Mouse (Mus musculus): ENCODE measurements at regions not wholly inside any gene's neighbourhood (a gene's known extent, or its start where the extent isn't known, plus 50 kb on each side); places are given as distances from the start of the nearest gene placed in this dataset.

GRCm38 (mm10) chr10:21685122-21685798 lies 92.3 kb downstream of the 1700020N01Rik start:
- Histone ChIP-seq H3K27me3 (ENCODE audit: control insufficient read depth, insufficient read depth, low read length) (no peaks in the 10 kb centered on the region), H3K36me3 (ENCODE audit: control insufficient read depth, insufficient read depth, low read length) (no peaks in the 10 kb centered on the region), H3K9ac (ENCODE audit: low read depth, low read length) (no peak overlapping the region), H3K9me3 (ENCODE audit: control insufficient read depth, low read length) (no peaks in the 10 kb centered on the region), H3K4me3 (ENCODE audit: low read length) (no peak overlapping the region), H3K27ac (ENCODE audit: low read depth, low read length) (no peak overlapping the region), H3K4me2 (replicated peaks; ENCODE audit: low read depth, low read length) (no peak overlapping the region), H3K4me1 (ENCODE audit: control insufficient read depth, insufficient read depth, low read length) (peaks cover 4% of the 10 kb centered on the region; the same call in 1 of the 2 replicates)
- WGBS: 25% methylated on average over 9 of the region's 9 CpGs
- peak; percentile 46; the same call in 1 of the 2 replicates for ATAC-seq (ENCODE audit: low FRiP score, low TSS enrichment)

GRCm38 (mm10) chr10:21686060-21686459 lies 93.1 kb downstream of the 1700020N01Rik start:
- peak; percentile 24; the same call in 1 of the 2 replicates for ATAC-seq (ENCODE audit: low FRiP score, low TSS enrichment)
- H3K9ac ChIP-seq (ENCODE audit: low read depth, low read length): no peak overlapping the region
- no peaks in the 10 kb centered on the region for H3K9me3 ChIP-seq (ENCODE audit: control insufficient read depth, low read length)
- H3K27me3 ChIP-seq (ENCODE audit: control insufficient read depth, insufficient read depth, low read length): no peaks in the 10 kb centered on the region
- H3K4me3 ChIP-seq (ENCODE audit: low read length): no peak overlapping the region
- H3K4me2 ChIP-seq (replicated peaks; ENCODE audit: low read depth, low read length): no peak overlapping the region
- H3K27ac ChIP-seq (ENCODE audit: low read depth, low read length): no peak overlapping the region
- peaks cover 4% of the 10 kb centered on the region; the same call in 1 of the 2 replicates for H3K4me1 ChIP-seq (ENCODE audit: control insufficient read depth, insufficient read depth, low read length)
- 20% methylated on average over 9 of the region's 9 CpGs for WGBS
- H3K36me3 ChIP-seq (ENCODE audit: control insufficient read depth, insufficient read depth, low read length): no peaks in the 10 kb centered on the region

DNA sequence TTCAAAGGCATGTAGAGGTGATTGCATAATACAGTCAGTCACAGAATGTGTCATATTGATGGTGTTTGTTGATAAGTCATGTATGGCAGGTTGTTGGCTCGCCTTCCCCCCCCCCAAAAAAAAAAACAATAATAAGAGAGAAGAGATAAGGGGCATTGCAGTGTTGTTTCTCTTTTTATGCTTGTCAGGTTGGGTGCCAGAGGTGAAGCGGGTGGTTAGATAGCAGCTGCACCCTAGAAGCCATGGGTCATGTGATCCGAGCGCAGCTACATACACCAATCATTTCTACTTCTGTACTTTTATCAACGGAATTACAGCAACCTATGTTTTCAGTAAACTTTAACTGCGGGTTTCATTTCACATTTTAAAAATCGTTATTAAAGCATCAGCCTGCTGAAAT lies 94.5 kb downstream of the 1700020N01Rik start:
- ATAC-seq (ENCODE audit: low FRiP score, low TSS enrichment): no peak
- Histone ChIP-seq H3K36me3 (ENCODE audit: control insufficient read depth, insufficient read depth, low read length) (no peaks in the 10 kb centered on the region), H3K9me3 (ENCODE audit: control insufficient read depth, low read length) (no peaks in the 10 kb centered on the region), H3K27ac (ENCODE audit: low read depth, low read length) (no peak overlapping the region), H3K4me3 (ENCODE audit: low read length) (no peak overlapping the region), H3K4me1 (ENCODE audit: control insufficient read depth, insufficient read depth, low read length) (peaks cover 4% of the 10 kb centered on the region; the same call in 1 of the 2 replicates), H3K4me2 (replicated peaks; ENCODE audit: low read depth, low read length) (no peak overlapping the region), H3K27me3 (ENCODE audit: control insufficient read depth, insufficient read depth, low read length) (no peaks in the 10 kb centered on the region), H3K9ac (ENCODE audit: low read depth, low read length) (no peak overlapping the region)
- 86% methylated on average over 7 of the region's 7 CpGs for WGBS

DNA sequence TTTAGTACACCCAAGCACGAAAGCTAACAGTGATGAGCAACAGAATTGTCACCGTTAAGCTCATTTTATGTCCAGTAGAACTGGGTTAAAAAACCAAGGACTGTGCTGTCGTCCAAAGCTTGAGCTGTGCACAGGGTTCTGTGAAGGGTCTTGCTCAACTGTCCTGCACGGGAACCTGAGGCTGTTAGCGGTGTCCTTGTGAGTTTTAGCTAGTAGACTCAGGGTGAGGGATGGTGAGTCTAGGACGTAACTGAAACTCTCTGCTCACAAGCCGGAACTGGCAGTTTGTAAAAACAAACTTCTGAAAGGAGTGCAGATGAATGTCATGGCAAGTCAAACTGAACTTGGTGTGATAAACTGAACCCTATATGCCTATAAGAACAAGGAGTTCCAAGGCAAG lies 95.6 kb downstream of the 1700020N01Rik start:
- H3K4me2 ChIP-seq (replicated peaks; ENCODE audit: low read depth, low read length): no peak overlapping the region
- 55% methylated on average over 7 of the region's 7 CpGs for WGBS
- no peaks in the 10 kb centered on the region for H3K27me3 ChIP-seq (ENCODE audit: control insufficient read depth, insufficient read depth, low read length)
- peaks cover 4% of the 10 kb centered on the region; the same call in 1 of the 2 replicates for H3K4me1 ChIP-seq (ENCODE audit: control insufficient read depth, insufficient read depth, low read length)
- H3K27ac ChIP-seq (ENCODE audit: low read depth, low read length): no peak overlapping the region
- H3K4me3 ChIP-seq (ENCODE audit: low read length): no peak overlapping the region
- no peak overlapping the region for H3K9ac ChIP-seq (ENCODE audit: low read depth, low read length)
- H3K36me3 ChIP-seq (ENCODE audit: control insufficient read depth, insufficient read depth, low read length): no peaks in the 10 kb centered on the region
- H3K9me3 ChIP-seq (ENCODE audit: control insufficient read depth, low read length): no peaks in the 10 kb centered on the region
- no peak for ATAC-seq (ENCODE audit: low FRiP score, low TSS enrichment)

DNA sequence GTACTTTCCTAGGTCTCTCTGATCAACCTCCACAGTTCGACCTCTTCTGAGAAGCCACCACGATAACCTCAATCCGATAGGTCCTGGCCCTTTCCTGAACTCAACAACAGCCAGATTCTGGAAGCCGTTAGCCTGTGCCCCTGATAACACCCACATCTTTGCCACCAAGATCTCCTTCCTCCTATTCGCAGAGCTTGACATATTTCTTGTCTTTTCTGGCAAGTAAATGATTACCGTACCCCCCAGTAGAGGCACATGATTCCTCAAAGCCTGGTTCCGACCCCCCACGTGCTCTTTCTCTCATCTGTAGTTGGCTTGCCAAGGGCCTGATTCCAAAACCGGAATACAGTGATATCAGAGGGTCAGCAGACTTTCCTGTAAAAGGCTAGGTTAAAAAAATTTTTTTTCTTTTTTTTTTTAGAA lies 96.9 kb downstream of the 1700020N01Rik start:
- Histone ChIP-seq H3K9me3 (ENCODE audit: control insufficient read depth, low read length) (no peaks in the 10 kb centered on the region), H3K9ac (ENCODE audit: low read depth, low read length) (no peak overlapping the region), H3K4me3 (ENCODE audit: low read length) (no peak overlapping the region), H3K27me3 (ENCODE audit: control insufficient read depth, insufficient read depth, low read length) (no peaks in the 10 kb centered on the region), H3K4me1 (ENCODE audit: control insufficient read depth, insufficient read depth, low read length) (peaks cover 4% of the 10 kb centered on the region; the same call in 1 of the 2 replicates), H3K36me3 (ENCODE audit: control insufficient read depth, insufficient read depth, low read length) (no peaks in the 10 kb centered on the region), H3K27ac (ENCODE audit: low read depth, low read length) (no peak overlapping the region), H3K4me2 (replicated peaks; ENCODE audit: low read depth, low read length) (no peak overlapping the region)
- ATAC-seq (ENCODE audit: low FRiP score, low TSS enrichment): no peak
- WGBS: 83% methylated on average over 9 of the region's 9 CpGs

GRCm38 (mm10) chr10:21695185-21695584 lies 102.2 kb downstream of the 1700020N01Rik start:
- H3K4me3 ChIP-seq (ENCODE audit: low read length): no peak overlapping the region
- WGBS: 40% methylated on average over 5 of the region's 5 CpGs
- no peaks in the 10 kb centered on the region for H3K36me3 ChIP-seq (ENCODE audit: control insufficient read depth, insufficient read depth, low read length)
- no peaks in the 10 kb centered on the region for H3K27me3 ChIP-seq (ENCODE audit: control insufficient read depth, insufficient read depth, low read length)
- no peaks in the 10 kb centered on the region for H3K4me1 ChIP-seq (ENCODE audit: control insufficient read depth, insufficient read depth, low read length)
- no peak overlapping the region for H3K27ac ChIP-seq (ENCODE audit: low read depth, low read length)
- H3K4me2 ChIP-seq (replicated peaks; ENCODE audit: low read depth, low read length): no peak overlapping the region
- ATAC-seq (ENCODE audit: low FRiP score, low TSS enrichment): no peak; the same call in 1 of the 2 replicates
- no peaks in the 10 kb centered on the region for H3K9me3 ChIP-seq (ENCODE audit: control insufficient read depth, low read length)
- no peak overlapping the region for H3K9ac ChIP-seq (ENCODE audit: low read depth, low read length)

GRCm38 (mm10) chr10:21696671-21697070 lies 103.7 kb downstream of the 1700020N01Rik start:
- Histone ChIP-seq H3K4me1 (ENCODE audit: control insufficient read depth, insufficient read depth, low read length) (no peaks in the 10 kb centered on the region), H3K27ac (ENCODE audit: low read depth, low read length) (no peak overlapping the region), H3K4me3 (ENCODE audit: low read length) (no peak overlapping the region), H3K27me3 (ENCODE audit: control insufficient read depth, insufficient read depth, low read length) (no peaks in the 10 kb centered on the region), H3K4me2 (replicated peaks; ENCODE audit: low read depth, low read length) (no peak overlapping the region), H3K9ac (ENCODE audit: low read depth, low read length) (no peak overlapping the region), H3K36me3 (ENCODE audit: control insufficient read depth, insufficient read depth, low read length) (no peaks in the 10 kb centered on the region), H3K9me3 (ENCODE audit: control insufficient read depth, low read length) (no peaks in the 10 kb centered on the region)
- 92% methylated on average over 5 of the region's 5 CpGs for WGBS
- no peak for ATAC-seq (ENCODE audit: low FRiP score, low TSS enrichment)

GRCm38 (mm10) chr10:21701580-21701979 lies 108.6 kb downstream of the 1700020N01Rik start:
- H3K4me1 ChIP-seq (ENCODE audit: control insufficient read depth, insufficient read depth, low read length): no peaks in the 10 kb centered on the region
- no peak overlapping the region for H3K27ac ChIP-seq (ENCODE audit: low read depth, low read length)
- H3K4me2 ChIP-seq (replicated peaks; ENCODE audit: low read depth, low read length): no peak overlapping the region
- H3K9me3 ChIP-seq (ENCODE audit: control insufficient read depth, low read length): no peaks in the 10 kb centered on the region
- WGBS: 59% methylated on average over 3 of the region's 3 CpGs
- ATAC-seq (ENCODE audit: low FRiP score, low TSS enrichment): no peak
- H3K27me3 ChIP-seq (ENCODE audit: control insufficient read depth, insufficient read depth, low read length): no peaks in the 10 kb centered on the region
- no peaks in the 10 kb centered on the region for H3K36me3 ChIP-seq (ENCODE audit: control insufficient read depth, insufficient read depth, low read length)
- H3K4me3 ChIP-seq (ENCODE audit: low read length): no peak overlapping the region
- H3K9ac ChIP-seq (ENCODE audit: low read depth, low read length): no peak overlapping the region

DNA sequence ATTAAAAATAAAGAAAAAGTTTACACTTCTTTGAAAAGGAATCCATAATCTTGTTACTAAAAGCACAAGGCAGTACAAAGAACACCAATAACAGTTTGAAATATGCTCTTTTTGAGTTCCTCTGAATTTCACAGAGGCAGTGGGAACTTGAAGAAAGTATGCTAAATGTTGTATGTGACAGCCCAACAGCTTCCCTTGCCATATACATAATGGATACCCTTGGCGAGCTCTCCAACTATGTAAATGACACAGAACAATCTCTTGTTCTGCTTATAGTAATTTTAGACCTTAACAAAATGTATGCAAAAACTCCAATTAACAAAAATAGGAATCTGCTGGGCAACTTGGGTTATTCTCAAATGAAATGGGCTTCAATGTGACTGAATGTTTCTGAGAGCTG lies 109.2 kb downstream of the 1700020N01Rik start:
- no peak overlapping the region for H3K9ac ChIP-seq (ENCODE audit: low read depth, low read length)
- no peaks in the 10 kb centered on the region for H3K9me3 ChIP-seq (ENCODE audit: control insufficient read depth, low read length)
- no peak overlapping the region for H3K27ac ChIP-seq (ENCODE audit: low read depth, low read length)
- no peaks in the 10 kb centered on the region for H3K36me3 ChIP-seq (ENCODE audit: control insufficient read depth, insufficient read depth, low read length)
- 66% methylated on average over 1 of the region's 1 CpGs for WGBS
- H3K4me3 ChIP-seq (ENCODE audit: low read length): no peak overlapping the region
- no peaks in the 10 kb centered on the region for H3K4me1 ChIP-seq (ENCODE audit: control insufficient read depth, insufficient read depth, low read length)
- ATAC-seq (ENCODE audit: low FRiP score, low TSS enrichment): no peak
- H3K4me2 ChIP-seq (replicated peaks; ENCODE audit: low read depth, low read length): no peak overlapping the region
- no peaks in the 10 kb centered on the region for H3K27me3 ChIP-seq (ENCODE audit: control insufficient read depth, insufficient read depth, low read length)
